Mouse (Mus musculus) common myeloid progenitor, adult 5-6 weeks (primary cell): Measurements from ENCODE around the gene Aarsd1. TPM values are rescaled to one million over a fixed set of nuclear protein-coding genes. Genes with fewer than 3 reads are reported as not detected.
"Not testable (repeated sequence)": the region's sequence is repeated elsewhere in the genome, so short reads cannot be mapped to it uniquely, and the experiment has no call there.

Experiments used
- ATAC-seq: replicated peaks from 2 replicates; pipeline ENCODE4 v1.8.0; 2016; ENCODE audit warnings: low read depth, mild to moderate bottlenecking, moderate TSS enrichment, inconsistent platforms; ENCODE audit not compliant: poor library complexity, severe bottlenecking
- total RNA-seq: library from RNA; stranded (forward); fragments of 200-1000, 187-1606 nt; gene quantifications from 2 replicates; pipeline ENCODE4 v1.2.3, GENCODE M21; 2017

Gene Aarsd1
- total RNA-seq, 1 experiment from 2014 or later = 69.0 TPM

DNA sequence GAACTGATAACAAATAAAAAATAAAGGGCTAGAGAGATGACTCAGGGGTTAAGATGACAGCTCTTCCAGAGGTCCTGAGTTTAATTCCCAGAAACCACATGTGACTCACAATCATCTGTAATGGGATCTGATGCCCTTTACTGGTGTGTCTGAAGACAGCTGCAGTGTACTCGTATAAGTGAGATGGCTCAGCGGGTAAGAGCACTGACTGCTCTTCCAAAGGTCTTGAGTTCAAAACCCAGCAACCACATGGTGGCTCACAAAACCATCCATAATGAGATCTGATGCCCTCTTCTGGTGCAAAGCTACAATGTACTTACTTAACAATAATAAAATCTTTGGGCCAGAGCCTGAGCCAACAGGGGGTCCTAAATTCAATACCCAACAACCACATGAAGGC is 2.1 kb downstream of the Aarsd1 start:
- ATAC-seq = no peak

DNA sequence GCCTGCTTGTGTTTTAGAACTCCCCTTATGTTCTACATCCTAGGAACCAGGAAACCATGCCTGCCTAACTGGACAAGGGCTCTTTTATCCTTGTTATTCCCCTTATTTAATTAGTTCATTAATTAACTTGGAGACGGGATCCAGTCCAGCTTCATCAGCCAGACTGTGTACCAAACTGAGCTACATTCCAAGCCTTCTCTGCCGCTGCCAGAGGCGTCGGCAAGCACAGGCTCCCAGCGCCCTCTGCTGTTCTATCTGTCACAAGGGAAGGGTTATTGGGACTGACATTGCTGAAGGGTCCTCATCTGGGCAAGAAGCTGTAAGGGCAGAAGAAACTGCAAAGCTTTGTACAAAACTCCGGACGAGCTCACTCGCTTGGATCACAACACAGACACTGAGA is 22.3 kb downstream of the Aarsd1 start:
- ATAC-seq = peak; percentile 94

DNA sequence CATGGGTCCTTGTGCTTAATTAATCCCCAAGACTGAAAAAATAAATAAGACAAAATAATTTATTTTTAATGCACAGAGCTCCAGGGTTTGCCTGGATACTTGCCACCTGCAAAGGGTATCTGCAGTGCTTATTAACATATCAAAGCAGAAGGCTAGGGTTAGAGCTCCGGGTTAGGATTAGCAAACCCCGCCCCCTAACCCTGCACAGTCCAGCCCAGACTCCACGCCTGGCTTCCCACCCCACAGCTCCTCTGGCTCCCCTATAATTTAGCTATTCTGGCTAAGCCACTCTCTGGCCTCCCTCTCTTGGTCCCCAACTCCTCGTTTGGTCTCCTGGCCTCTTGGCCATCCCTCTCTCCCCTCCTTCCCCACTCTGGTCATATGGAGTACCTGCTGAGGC is 35.6 kb downstream of the Aarsd1 start:
- ATAC-seq = no peak

DNA sequence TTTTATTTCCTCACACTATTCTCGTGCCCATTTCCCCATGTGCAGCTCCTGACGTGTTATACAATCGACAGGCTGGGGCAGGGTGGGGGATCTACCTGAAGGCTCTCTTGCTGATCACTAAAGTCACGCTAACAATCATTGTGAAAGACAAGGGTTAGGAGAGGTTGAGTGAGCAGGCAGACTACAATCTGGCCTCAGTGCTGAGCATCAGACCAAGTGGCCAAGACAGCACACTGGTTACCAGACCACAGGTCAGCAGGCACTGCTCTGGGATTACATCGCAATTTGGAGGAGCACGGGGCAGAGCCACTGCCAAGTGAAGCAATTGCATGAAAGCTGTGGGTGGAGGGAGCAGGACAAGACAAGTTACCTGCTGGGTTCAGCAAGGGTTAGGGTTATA is 38.5 kb downstream of the Aarsd1 start:
- no peak for ATAC-seq

DNA sequence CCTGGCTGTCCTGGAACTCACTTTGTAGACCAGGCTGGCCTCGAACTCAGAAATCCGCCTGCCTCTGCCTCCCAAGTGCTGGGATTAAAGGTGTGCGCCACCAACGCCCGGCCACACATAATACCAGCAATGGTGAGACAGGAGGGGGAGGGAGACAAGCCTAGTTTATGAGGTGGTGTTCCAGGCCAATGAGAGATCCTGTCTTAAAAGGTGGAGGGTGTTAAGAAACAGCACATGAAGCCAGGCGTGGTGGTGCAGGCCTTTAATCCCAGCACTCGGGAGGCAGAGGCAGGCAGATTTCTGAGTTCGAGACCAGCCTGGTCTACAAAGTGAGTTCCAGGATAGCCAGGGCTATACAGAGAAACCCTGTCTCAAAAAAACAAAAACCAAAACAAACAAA is 39.2 kb downstream of the Aarsd1 start:
- ATAC-seq = not testable (repeated sequence)

DNA sequence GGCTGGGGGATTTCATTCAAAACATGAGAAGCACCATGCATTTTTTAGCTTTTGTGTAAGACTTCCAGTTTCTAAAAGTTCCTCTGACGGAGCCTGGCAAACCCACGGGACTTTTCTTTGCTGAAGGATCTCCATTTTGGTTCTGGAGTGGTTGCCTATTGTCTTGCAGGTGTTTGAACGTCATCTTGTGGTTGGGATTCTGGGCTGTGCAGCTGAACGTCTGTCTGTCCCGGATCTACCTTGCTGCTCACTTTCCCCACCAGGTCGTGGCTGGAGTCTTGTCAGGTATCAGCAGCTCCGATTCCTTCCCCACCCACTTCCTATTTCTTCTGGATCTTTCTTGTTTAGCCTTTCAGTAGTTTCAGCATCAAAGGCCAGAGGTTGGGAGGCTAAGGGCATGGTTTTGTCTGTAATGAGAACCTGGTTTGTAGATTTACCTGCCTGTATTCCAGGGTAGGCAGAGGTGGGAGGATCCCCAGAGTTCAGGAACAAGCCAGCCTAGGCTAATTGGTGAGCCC is 42.9 kb downstream of the Aarsd1 start:
- no peak for ATAC-seq

DNA sequence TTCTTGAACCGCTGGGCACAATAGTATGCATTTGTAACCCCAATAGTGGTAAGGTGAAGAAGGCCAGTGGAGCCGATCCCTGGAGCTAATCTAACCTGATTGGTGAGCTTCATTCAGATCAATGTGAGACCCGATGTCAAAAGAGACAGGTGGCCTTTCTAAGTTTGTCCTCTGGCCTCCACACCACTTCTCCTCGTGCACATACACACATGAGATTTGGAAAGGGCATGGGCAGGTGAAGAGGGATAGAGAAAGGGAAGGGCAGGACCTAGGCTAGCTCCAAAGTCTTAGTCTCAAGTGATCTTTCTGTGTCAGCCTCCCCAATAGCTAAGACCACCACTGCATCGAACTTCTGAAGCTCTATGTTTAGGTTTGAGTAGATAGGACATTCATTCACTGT is 47.3 kb downstream of the Aarsd1 start:
- no peak for ATAC-seq

DNA sequence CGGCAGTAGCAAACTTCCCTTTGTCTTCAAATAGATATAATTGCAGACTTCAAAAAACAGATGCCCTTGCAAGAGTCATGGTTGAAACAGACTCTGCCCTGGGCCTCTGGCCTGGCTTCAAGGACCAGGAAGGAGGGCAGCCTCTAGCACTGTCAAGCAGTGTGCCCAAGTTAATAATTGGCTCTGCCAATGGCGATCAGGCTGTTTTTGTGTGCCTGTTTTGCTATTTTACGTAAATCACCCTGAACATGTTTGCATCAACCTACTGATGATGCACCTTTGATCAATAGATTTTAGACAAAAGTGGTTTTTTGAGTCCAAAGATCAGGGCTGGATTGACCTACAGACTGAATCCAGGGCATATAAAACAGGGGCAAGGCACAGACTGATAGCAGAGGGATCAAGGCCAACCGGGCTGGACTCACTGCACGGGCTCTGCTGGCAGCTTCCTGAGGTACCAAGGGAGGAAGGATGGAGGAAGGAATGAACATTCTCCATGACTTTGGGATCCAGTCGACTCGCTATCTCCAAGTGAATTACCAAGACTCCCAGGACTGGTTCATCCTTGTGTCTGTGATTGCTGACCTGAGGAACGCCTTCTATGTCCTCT is 50.0 kb downstream of the Aarsd1 start, which contains the start of gene G6pc:
G6pc (plus strand) TSS at position 236 of the 610 bp plus-strand sequence.
- no peak for ATAC-seq

DNA sequence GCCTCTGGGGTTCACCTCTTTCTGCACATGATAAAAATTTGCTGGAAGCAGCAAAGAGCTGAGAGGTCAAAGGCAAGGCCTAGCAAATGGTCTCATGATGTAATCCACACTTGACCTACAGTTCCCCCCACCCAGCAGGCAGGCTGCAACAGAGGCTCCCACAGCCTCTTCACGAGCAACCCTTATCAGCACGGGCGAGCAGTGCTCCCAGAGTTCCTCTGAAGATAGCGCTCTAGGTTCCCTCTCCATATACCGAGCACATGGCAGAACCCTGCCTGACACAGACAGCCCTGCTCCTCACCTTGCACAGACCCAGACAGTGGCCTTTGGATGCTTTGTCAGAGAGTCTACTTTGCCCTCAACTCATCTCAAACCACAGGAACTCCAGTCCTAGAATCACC is 52.9 kb downstream of the Aarsd1 start:
- ATAC-seq = 0 out of 2 replicates have a peak, but pooled peaks have one; percentile 22

DNA sequence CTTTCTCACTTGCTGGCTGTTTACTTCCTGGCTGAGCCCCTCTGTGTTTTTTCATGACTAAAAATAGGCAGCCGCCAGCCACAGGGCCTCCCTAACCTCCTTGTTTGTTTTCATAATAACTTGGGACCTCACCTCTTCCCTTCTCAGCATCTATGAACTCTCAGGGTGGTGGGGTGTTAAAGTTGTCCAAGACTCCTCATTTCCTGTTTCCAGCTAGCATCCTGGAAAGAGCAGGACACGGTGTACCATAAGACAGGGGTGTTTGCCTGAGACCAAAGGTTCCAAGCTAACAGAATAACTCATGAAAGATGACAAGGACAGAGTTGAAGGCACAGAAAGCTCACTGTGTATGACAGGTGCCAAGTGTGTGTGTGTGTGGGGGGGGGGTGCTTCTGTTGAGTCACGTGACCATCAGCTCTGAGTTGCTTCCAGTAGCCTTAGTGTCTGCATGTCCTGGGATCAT is 56.7 kb downstream of the Aarsd1 start:
- no peak for ATAC-seq

DNA sequence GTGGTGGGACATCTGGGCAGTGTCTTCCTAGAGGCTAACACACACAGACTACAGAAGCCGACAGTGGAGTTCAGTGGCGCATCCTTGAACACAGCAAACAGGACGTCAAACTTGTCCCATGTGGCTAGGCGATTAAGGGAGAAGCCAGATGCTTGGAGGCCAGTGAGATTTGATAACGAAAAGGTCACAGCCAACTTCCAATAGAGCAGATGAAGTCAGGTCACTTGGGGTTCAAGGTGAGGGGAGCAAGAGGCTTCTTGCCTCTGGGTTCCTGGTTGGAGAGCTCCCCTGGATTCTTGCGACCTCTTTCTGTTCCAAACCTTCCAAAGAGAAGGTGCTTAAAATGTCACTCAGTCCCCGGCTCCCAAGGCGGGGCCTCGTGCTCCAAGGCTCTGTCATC is 57.6 kb downstream of the Aarsd1 start:
- no peak for ATAC-seq

DNA sequence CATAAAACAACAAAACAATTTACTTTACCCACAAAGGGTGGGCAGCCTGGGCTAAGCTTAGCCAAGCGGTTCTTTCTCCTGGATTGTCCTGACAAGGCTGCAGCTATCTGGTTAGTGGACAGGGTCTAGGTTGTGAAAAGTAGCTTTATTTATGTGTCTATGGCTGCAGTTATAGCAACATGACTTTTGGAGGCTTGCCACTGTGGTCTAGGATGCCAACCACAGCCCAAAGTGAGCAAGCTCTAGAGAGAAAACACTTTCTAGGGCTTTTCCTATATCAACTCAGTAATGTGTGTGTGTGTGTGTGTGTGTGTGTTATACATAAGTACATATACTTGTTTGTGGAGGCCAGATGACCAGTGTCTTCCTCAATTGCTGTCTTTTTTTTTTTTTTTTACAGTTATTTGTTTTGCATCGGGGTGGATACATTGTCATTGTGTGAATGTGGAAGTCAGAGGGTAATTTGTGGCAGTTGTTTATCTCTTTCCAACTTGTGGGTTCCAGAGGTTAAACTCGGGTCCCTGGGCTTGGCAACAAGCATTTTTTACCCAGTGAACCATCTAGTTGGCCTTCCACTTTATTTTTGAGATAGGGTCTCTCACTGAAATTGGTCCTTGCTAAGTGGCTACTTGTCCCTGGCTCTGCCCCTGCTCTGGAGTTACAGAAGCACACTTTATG is 59.8 kb downstream of the Aarsd1 start:
- ATAC-seq = peak; percentile 79

Other genes with a start within 250 kb of the Aarsd1 start
- 0.05 TPM in 2 replicates for gene Cntnap1, start 247.1 kb downstream of the Aarsd1 start, total RNA-seq
- gene Plekhh3, start 246.3 kb downstream of the Aarsd1 start, total RNA-seq = 0.15 and 0.32 TPM in 2 replicates
- not detected in 2 replicates for gene Ccr10, start 242.2 kb downstream of the Aarsd1 start, total RNA-seq
- gene Ezh1, start 191.2 kb downstream of the Aarsd1 start, total RNA-seq = 15.3 and 22.8 TPM in 2 replicates
- 0.58 TPM in 1 of 2 replicates, not detected in the other for gene Ramp2, start 171.6 kb downstream of the Aarsd1 start, total RNA-seq
- gene Vps25, start 163.9 kb downstream of the Aarsd1 start, total RNA-seq = 51.5 and 61.9 TPM in 2 replicates
- not detected in 2 replicates for gene Wnk4, start 157.0 kb downstream of the Aarsd1 start, total RNA-seq
- gene Cntd1, start 138.6 kb downstream of the Aarsd1 start, total RNA-seq = 1.5 and 5.4 TPM in 2 replicates
- gene Coa3, start 138.5 kb downstream of the Aarsd1 start, total RNA-seq = 34.3 and 43.1 TPM in 2 replicates
- 152 and 208 TPM in 2 replicates for gene Becn1, start 115.3 kb downstream of the Aarsd1 start, total RNA-seq
- 112 and 153 TPM in 2 replicates for gene Psme3, start 101.4 kb downstream of the Aarsd1 start, total RNA-seq
- 0.78 and 2.4 TPM in 2 replicates for gene Aoc2, start 92.6 kb downstream of the Aarsd1 start, total RNA-seq
- gene Aoc3, start 87.0 kb downstream of the Aarsd1 start, total RNA-seq = under 0.01 and 0.29 TPM in 2 replicates
- not detected in 2 replicates for gene G6pc, start 50.1 kb downstream of the Aarsd1 start, total RNA-seq
- 1.1 and 17.0 TPM in 2 replicates for gene Gm27029, start 7.2 kb upstream of the Aarsd1 start, total RNA-seq
- gene Rundc1, start 7.5 kb upstream of the Aarsd1 start, total RNA-seq = 3.1 and 5.4 TPM in 2 replicates
- not detected in 2 replicates for gene Ptges3l, start 7.7 kb upstream of the Aarsd1 start, total RNA-seq
- 3,230 and 4,557 TPM in 2 replicates for gene Rpl27, start 24.7 kb upstream of the Aarsd1 start, total RNA-seq
- gene Ifi35, start 30.8 kb upstream of the Aarsd1 start, total RNA-seq = 29.9 and 33.1 TPM in 2 replicates
- 2.8 and 3.1 TPM in 2 replicates for gene Rnd2, start 47.4 kb upstream of the Aarsd1 start, total RNA-seq
- 14.4 and 15.5 TPM in 2 replicates for gene Vat1, start 48.6 kb upstream of the Aarsd1 start, total RNA-seq
- 43.0 and 49.1 TPM in 2 replicates for gene Brca1, start 134.3 kb upstream of the Aarsd1 start, total RNA-seq
- gene Nbr1, start 134.5 kb upstream of the Aarsd1 start, total RNA-seq = 47.1 and 61.9 TPM in 2 replicates
- gene Tmem106a, start 164.6 kb upstream of the Aarsd1 start, total RNA-seq = 0.50 and 2.9 TPM in 2 replicates
- gene Gm11634, start 181.6 kb upstream of the Aarsd1 start, total RNA-seq = not detected in 2 replicates
- gene Rdm1, start 209.6 kb upstream of the Aarsd1 start, total RNA-seq = 11.0 and 14.9 TPM in 2 replicates
- 0.53 and 1.5 TPM in 2 replicates for gene Arl4d, start 247.9 kb upstream of the Aarsd1 start, total RNA-seq